Mouse (Mus musculus) spleen, adult 2 months (tissue): ENCODE data around the gene Etl4. TPM values are rescaled to one million over a fixed set of nuclear protein-coding genes. Genes with fewer than 3 reads are reported as not detected.

Experiments
- DNase-seq, 2 experiments: peaks; one replicate each; pipeline versions ENCODE4 v3.0.0 to v3.0.0-alpha.2; 2012 to 2021; ENCODE audit warnings: low spot score in 2 of 2, low read depth in 1 of 2
- H3K27ac ChIP-seq: fragments of 200-500 bp; 2 replicates; pipeline ENCODE4 v1.5.1; 2012; ENCODE audit warnings: low read length, inconsistent platforms; ENCODE audit not compliant: insufficient read depth
- H3K27me3 ChIP-seq: fragments of 200-500 bp; 2 replicates; pipeline ENCODE4 v1.6.1; 2012; ENCODE audit warnings: mild to moderate bottlenecking, moderate library complexity, low read length, inconsistent platforms; ENCODE audit not compliant: control insufficient read depth, insufficient read depth
- H3K36me3 ChIP-seq: fragments of 200-500 bp; 2 replicates; pipeline ENCODE4 v1.6.1; 2012; ENCODE audit warnings: mild to moderate bottlenecking, low read length, inconsistent platforms; ENCODE audit not compliant: control insufficient read depth, insufficient read depth
- H3K4me1 ChIP-seq: fragments of 200-500 bp; 2 replicates; pipeline ENCODE4 v1.6.1; 2011; ENCODE audit warnings: inconsistent platforms; ENCODE audit not compliant: control insufficient read depth, insufficient read depth, insufficient read length
- H3K4me3 ChIP-seq: fragments of 200-500 bp; 2 replicates; pipeline ENCODE4 v1.5.1; 2011; ENCODE audit warnings: mild to moderate bottlenecking, inconsistent platforms; ENCODE audit not compliant: insufficient read depth, insufficient read length; ENCODE audit errors: extremely low read depth
- CTCF ChIP-seq: fragments of 200-500 bp; IDR thresholded peaks from 2 replicates; pipeline ENCODE4 v1.5.1; 2011; ENCODE audit warnings: mild to moderate bottlenecking, inconsistent platforms; ENCODE audit not compliant: insufficient read depth, insufficient read length, insufficient replicate concordance; ENCODE audit errors: extremely low read depth
- POLR2A ChIP-seq: fragments of 200-500 bp; IDR thresholded peaks from 2 replicates; pipeline ENCODE4 v1.6.1; 2011; ENCODE audit warnings: low read depth, low read length, inconsistent platforms
- WGBS: fragments of 180-500 bp; shearing (Covaris S2); methylation state at CpG from one replicate; pipeline ENCODE4 v1.1.7; 2018; 5-methylcytosine and 5-hydroxymethylcytosine counted together
- polyA plus RNA-seq: library from polyadenylated mRNA; depleted of rRNA; stranded (reverse); fragments of >200 nt; gene quantifications from 2 replicates; pipeline ENCODE4 v1.2.3, GENCODE M21; 2012

The Etl4 gene
- polyA plus RNA-seq, 1 experiment = 5.3 TPM

- no peak for DNase-seq
- no peak for TF ChIP-seq CTCF
- 23% methylated on average over 3 of the region's 3 CpGs for WGBS
- Histone ChIP-seq H3K27me3 (no peaks in the 10 kb centered on the region), H3K4me1 (no peaks in the 10 kb centered on the region), H3K36me3 (no peaks in the 10 kb centered on the region), H3K27ac (no peak overlapping the region), H3K4me3 (no peak overlapping the region)
These were observed 646.1 kb downstream of the Etl4 start for GRCm38 (mm10) chr2:20555706-20556105.

DNA sequence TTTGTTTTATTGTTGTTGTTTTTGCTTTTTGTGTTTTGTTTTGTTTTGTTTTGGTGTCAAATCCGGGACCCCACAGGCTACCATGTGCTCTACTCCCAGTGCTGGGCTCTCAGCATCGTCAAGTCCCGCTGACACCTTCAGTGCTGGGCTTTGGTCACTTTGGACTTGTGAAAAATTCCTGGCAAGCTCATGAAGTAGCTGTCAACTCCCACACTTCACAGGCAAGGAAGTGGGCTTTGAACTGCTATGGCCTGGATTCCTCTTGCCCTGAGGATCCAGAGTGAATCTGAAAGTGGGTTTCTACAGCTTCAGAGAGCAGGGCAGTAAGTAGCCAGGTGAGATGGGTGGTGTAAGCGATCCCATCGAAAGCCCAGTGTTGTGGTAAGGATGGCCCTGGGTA, 649.5 kb downstream of the Etl4 start:
- no peak for TF ChIP-seq POLR2A
- no peak for TF ChIP-seq CTCF
- WGBS = 80% methylated on average over 5 of the region's 5 CpGs
- H3K4me3 ChIP-seq = no peak overlapping the region
- no peaks in the 10 kb centered on the region for H3K36me3 ChIP-seq
- no peak for DNase-seq
- no peaks in the 10 kb centered on the region for H3K27me3 ChIP-seq
- H3K27ac ChIP-seq = no peak overlapping the region
- H3K4me1 ChIP-seq = no peaks in the 10 kb centered on the region

DNA sequence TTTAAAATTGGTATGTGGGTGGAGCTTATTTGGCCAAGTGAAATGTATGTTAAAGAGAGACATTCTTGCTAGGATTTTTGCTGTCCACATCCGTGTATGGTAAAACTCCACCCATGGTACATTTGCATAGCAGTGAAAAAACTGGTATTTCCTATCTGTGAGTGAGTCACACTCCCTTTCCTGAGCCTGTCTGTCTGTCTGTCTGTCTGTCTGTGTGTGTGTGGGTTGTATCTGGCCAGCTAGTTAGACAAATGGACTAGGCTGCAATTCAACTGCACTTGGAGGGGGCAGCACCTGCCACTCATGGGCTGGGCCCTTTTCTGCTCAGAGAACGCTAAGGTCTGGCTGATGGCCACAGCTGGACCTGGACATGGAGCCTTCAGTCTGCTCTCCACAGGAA, 650.1 kb downstream of the Etl4 start:
- WGBS = 47% methylated on average over 2 of the region's 2 CpGs
- Histone ChIP-seq H3K36me3 (no peaks in the 10 kb centered on the region), H3K4me1 (no peaks in the 10 kb centered on the region), H3K4me3 (no peak overlapping the region), H3K27me3 (no peaks in the 10 kb centered on the region), H3K27ac (no peak overlapping the region)
- DNase-seq = no peak
- no peak for TF ChIP-seq CTCF
- no peak for TF ChIP-seq POLR2A

DNA sequence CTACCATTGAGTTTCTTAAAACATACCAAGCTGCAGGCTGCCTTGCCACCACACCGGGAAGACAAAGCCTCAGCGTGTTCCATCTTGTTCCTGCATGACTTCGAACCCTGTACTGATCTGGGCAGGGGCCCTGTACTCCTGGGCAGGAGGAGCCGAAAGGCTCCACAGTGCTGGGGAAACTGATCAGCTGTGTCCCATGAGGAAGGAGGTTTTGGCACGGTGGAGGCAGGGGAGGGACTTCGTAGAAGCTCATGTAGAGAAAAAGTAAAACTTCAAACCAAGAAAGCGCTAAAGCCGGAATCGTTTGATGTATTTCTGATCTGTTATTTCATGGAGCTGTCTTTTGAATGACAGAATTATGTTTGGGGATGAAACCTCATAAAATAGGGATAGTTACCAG, 651.0 kb downstream of the Etl4 start:
- Histone ChIP-seq H3K27ac (no peak overlapping the region), H3K36me3 (no peaks in the 10 kb centered on the region), H3K4me3 (no peak overlapping the region), H3K27me3 (no peaks in the 10 kb centered on the region), H3K4me1 (no peaks in the 10 kb centered on the region)
- 89% methylated on average over 9 of the region's 9 CpGs for WGBS
- no peak for TF ChIP-seq CTCF
- TF ChIP-seq POLR2A = no peak
- no peak for DNase-seq

- no peak for DNase-seq
- no peak overlapping the region for H3K4me3 ChIP-seq
These were observed 653.5 kb downstream of the Etl4 start for GRCm38 (mm10) chr2:20563036-20563435.

GRCm38 (mm10) chr2:20568456-20568855, 658.9 kb downstream of the Etl4 start:
- DNase-seq = no peak
- H3K27me3 ChIP-seq = no peaks in the 10 kb centered on the region
- TF ChIP-seq POLR2A (no peak), CTCF (no peak)
- H3K36me3 ChIP-seq = no peaks in the 10 kb centered on the region
- H3K27ac ChIP-seq = no peak overlapping the region
- WGBS = 81% methylated on average over 1 of the region's 1 CpGs
- H3K4me3 ChIP-seq = no peak overlapping the region
- H3K4me1 ChIP-seq = no peaks in the 10 kb centered on the region

More at GRCm38 (mm10) chr2:20563036-20563435, 653.5 kb downstream of the Etl4 start:
- H3K4me1 ChIP-seq = no peaks in the 10 kb centered on the region
- TF ChIP-seq CTCF (no peak), POLR2A (no peak)
- H3K27me3 ChIP-seq = no peaks in the 10 kb centered on the region
- no peaks in the 10 kb centered on the region for H3K36me3 ChIP-seq
- no peak overlapping the region for H3K27ac ChIP-seq
- 74% methylated on average over 6 of the region's 6 CpGs for WGBS

DNA sequence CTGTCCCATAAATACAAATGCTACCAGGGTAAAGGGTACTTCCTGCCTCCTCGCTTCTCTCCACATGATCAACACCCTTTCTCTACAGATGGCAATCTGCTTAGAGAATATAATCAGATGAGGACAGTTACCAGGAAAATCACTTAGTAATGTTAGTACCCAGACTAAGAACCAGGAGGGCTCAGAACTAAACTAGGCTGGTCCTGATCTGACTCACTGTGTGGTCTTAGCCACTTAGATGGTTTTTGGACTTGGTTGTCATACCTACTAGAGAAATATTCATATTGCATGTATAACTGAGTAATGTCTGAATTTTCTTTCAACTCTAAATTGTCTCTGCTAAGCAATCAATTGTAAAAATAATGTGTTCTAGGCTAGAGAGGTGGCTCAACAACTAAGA, 662.4 kb downstream of the Etl4 start:
- H3K4me1 ChIP-seq = no peaks in the 10 kb centered on the region
- 74% methylated on average over 1 of the region's 1 CpGs for WGBS
- DNase-seq = no peak
- H3K36me3 ChIP-seq = no peaks in the 10 kb centered on the region
- no peak overlapping the region for H3K27ac ChIP-seq
- no peak for TF ChIP-seq POLR2A
- TF ChIP-seq CTCF = no peak
- no peaks in the 10 kb centered on the region for H3K27me3 ChIP-seq
- no peak overlapping the region for H3K4me3 ChIP-seq
